Mouse (Mus musculus) liver, postnatal 0 days (tissue): Measurements from ENCODE around the gene Ube2e3.

Experiments used
- CTCF ChIP-seq: sonication (generic); IDR thresholded peaks from 2 replicates; pipeline ENCODE4 v1.5.1; 2016; ENCODE audit warnings: antibody characterized with exemption, low read depth
- EP300 ChIP-seq: IDR thresholded peaks from 2 replicates; pipeline ENCODE4 v1.6.1; 2016; ENCODE audit warnings: antibody characterized with exemption, low read depth, mild to moderate bottlenecking

GRCm38 (mm10) chr2:78829887-78830286 is 38.0 kb upstream of the Ube2e3 start:
- TF ChIP-seq EP300 = no peak
- peak; percentile 32 for TF ChIP-seq CTCF
